Mouse (Mus musculus) lung, postnatal 14 days (tissue): ENCODE data around the gene Mapkap1.
"Not testable (repeated sequence)": the region's sequence is repeated elsewhere in the genome, so short reads cannot be mapped to it uniquely, and the experiment has no call there.

ENCODE experiments used
- DNase-seq: peaks from one replicate; pipeline ENCODE4 v3.0.0; 2021

Gene Mapkap1

DNA sequence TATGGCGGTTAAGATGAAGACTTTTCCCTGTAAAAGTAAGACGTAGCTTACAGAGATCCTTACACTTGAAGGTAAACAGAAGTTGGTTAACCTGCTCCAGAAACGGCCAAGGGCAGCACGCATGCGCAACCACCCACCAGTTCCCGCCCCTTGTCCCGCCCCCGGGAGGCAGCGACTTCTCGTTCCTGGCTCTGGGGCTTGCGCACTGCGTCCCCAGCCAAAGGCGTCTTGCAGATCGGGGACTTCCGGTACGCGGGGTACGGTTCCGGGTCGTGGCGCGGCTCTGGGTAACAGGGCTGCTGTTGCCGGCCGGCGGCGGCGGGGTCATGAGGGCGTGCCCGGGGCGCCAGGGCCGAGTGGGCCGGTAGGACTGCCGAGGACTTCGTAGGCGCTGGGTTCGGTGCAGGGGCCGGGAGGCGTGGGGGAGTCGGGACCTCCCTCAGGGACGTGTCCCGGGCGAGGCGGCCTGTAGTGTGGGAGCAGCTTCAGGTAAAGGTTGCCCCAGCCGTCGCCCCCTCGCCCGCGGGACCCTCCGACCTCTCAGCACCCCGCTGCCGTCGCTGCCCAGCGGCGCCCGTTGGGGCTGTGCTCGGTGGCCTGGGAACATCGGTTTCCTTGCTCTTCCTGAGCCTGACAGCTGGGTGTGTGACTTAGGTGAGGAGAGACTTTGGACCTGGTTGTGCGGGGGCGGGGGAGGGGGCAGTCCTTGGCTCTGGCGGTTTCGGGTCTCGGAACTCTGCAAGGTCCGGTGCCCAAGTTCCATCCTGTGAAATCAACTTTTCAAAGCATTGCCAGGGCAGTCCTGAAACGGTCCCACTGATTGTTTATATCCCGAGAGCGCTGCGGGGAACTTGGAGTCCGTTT is at the start of gene Mapkap1:
TSS of gene Mapkap1 (plus strand) at position 171 of the 864 bp plus-strand sequence.
- DNase-seq = peak; percentile 98

DNA sequence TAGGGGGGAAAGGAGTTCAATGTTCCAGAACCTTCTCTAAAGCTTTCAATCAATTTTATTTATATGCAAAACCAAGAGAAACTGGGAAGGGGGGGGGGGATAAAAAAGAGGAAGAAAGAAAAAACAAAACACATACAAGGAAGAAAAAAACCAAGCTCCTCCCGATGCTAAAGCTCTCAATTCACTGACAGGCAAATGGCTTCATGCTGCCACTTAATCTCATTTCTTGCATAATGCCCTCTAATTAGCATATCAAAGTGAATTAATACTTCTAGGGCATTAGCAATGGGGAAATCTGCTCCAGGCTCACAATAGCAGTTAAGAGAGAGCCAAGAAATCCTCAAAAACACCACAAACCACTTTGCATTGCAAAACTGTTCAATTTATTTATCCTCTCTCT is 42.9 kb upstream of the Mapkap1 start:
- no peak for DNase-seq

DNA sequence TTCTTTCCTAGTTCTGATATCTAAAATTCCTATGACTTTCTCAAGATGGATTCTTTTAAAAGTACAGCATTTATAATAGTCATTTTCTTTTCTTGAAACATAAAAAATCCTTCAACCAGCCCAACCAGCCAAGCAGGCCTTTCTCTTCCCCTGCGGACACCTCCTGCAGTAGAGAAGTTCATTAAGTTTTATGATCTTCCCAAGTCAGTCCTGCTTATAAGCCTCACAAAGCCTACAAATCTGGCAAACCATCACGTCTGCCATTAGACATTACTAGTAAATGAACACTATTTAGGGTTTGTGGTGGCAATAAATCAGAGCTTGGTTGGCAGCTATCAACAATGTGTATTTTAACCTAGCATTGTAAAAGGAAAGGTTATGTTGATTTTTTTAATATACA is 39.5 kb upstream of the Mapkap1 start:
- no peak for DNase-seq

DNA sequence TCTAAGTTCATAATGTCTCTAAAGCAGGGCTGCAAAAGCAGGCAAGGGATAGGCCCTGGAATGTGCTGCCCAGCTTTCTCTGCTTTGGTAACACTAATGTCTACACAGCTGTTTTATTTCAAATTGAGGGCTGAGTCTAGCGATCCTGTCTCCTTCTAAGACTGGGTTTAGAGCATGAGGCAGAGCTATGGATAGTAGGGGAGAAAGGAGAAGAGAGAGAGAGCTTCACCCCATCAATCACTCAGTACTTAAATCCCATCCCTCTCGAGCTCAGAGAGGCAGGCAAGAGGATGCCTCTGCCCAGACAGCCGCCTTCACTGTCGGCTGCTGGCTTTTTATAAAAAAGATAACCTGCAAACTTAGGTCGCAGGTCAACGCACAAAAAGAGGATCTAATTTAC is 38.2 kb upstream of the Mapkap1 start:
- DNase-seq = no peak

DNA sequence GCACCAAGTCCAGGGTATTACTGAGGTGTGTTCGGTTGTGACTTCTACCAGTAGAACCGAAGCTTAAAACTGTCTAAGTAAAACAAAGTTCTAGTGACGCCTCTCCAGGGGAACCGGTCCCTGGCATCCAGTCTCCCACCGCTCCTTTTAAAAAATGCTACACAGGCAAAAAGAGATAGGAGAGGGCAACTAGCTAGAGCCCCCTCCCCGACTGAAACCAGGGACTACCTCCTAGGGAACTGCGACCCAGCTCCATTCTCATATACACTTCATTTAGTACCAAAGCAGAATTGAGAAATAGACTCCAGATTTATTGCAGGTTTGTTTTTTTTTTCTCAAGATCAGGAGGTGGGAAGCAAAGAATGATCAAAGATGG is 36.2 kb upstream of the Mapkap1 start:
- no peak for DNase-seq

DNA sequence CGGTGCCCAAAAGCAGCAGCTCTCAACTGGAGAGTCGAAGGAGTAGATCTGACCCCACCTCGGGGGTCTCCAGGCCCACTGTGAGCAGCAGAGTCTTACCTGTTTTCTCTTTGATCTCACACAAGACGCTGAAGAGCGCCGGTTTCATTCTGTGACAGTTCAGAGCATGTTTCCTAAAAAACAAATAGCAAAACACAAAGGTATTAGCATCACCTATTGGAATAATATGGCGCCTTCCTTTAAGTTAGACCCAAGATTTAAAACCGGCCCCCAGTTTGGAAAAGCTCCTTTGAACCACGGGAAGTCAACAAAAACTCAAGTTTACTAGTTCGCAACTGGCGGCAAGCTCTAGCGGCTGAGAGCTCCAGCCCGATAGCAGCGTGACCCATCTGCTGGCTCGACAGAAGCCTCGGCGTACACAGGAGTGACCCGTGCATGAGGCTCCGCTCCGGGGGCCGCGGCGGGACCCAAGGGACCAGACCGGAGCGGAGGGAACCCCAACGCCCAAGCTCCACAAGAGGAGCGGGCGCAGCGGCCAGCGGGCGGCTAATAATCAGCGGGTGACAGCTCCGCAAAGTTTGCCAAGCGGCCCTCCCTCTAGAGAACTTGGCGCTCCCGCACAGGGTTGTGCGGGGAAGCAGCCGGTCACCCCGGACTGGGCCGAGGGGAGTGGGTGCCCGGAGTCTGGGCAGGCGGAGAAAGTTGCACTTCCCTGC is 35.7 kb upstream of the Mapkap1 start:
- peak; percentile 34 for DNase-seq

DNA sequence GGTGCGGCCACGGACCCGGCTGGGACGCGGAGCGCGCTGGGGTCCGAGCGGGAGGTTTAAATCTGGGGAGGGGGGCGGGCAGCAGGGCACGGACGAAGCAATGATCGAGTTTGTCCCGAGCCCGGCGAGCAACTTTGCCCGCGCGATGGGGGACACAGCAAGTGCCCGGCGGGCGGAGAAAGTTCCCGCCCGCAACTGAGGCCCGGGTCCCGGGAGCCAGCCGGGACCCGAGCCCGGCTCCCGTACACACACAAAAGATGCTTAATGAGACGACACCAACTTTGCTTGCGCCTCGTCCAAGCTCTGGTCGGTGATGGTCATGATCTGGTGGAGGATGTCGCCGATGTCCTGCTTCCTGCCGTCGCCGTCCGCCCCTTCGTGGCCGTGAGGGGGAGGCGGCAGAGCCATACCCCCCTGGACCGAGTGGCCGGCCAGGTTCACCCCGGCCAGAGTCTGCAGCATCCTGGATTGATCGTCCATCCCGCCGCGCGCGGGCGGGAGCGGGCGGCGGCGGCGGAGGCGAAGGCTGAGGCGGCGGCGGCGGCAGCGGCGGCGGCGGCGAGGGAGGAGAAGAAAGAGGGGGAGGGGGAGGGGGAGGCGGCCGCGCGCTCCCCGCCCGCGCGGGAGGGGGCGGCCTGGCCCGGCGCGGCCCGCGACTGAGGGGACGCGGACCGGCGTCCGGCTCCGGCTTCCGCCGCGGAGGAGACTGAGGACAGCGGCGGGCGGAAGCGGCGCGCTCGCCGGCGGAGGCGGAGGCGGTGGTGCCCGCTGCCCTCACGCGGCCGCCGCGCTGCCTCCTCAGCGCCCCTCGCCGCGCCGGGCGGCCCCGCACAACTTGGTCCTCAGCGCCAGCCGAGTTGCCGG is 34.9 kb upstream of the Mapkap1 start:
- DNase-seq = peak; percentile 60

DNA sequence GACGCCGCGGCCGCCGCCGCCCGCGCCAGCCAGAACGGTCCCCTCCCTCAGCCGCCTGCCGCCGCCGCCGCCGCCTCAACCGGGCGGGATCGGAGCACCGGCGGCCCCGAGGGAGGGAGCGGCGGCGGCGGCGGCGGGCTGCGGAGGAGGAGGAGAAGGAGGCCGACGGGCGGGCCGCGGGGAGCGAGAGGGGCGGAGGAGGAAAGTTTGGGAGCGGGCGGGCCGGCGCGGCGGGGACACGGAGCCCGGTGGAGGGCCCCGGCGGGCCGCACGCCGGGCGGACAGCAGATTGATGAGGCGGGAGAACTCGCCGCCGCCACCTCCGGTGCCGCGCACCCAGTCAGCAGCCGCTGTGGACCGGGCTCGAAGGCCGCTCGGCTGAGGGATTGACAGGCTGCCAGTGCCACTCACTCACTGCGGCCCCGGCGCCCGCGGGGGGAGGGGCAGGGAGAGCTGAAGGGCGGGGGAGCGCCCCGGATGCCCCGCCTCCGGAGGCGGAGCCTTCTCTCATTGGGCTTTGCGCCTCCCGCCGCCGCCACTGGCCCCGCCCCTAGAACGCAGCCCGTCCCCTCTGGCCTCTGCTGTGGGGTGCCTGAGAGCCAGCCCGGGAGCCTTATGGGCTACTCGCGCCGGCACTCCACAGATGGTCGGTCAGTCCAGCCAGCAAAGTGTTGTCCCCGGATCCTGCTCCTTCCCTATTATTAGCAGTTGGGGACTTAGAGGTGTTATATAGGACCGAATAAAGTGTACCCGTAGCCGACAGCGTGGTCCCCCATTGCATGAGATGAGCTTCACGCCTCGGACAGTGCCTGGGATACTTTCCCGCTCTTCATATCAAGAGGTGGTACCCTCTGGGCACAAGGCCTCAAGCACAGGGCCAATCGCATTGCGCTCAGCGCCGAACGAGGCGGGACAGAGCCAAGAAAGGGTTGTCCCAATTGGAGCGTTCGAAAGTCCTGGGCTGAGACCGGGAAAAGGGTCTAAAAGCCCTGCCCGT is 34.0 kb upstream of the Mapkap1 start, which contains the start of gene Pbx3:
TSS of gene Pbx3 (minus strand) at position 838 of the 997 bp plus-strand sequence.
- peak; percentile 98 for DNase-seq

DNA sequence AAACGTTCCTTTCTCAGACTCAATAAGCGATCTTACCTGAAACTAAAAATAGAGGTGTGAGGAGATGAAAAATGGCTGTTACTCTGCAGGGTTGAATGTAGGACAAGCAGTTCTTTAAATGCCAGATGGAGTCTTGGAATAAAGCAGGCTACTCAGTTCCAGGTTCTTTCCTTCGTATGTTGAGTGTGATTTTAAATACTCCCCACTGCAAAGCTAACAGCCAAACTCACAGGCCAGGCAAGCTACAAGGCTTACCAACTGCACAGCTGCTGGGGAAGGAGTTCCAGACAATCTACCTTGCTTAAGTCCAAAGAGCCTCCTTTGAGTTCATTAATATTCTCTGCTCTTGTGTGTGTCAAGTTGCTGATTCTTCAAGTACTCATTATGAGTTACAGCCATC is 32.7 kb upstream of the Mapkap1 start:
- no peak for DNase-seq

DNA sequence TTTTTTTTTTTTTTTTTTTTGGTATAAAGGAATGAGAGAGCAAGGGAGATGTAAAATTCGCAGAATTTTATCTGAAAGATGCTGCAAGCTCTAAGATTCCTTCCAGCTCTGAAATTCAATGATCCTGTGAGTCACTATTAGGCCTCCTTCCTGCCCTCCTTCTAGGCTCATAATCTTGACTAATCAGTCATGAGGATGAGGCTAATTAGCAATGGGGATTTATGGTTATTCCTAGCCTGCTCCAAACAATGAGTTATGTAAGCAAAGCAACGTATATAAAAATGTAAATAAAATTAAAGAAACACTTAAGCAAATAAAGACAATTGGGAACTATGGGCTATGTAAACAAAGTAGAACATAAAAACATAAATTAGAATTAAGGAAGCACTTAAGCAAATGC is 32.2 kb upstream of the Mapkap1 start:
- no peak for DNase-seq

DNA sequence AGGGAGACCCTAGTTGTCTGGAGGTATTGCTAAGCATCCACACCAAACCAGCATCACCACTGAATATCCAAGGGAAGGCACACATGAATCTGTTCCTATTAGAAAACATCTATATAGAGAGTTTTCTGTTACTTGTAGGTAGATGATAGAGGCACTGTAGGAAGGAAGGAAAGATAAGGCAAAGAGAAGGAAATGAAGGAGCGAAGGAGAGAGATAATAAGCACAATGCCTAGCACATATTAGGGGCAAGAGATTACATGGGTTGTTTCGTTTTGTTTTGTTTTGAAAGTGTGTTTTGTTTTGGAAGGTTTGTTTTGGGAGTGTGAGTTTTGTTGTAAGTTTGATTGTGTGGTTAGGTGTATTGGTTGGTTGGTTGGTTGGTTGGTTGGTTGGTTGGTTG is 27.6 kb upstream of the Mapkap1 start:
- no peak for DNase-seq

DNA sequence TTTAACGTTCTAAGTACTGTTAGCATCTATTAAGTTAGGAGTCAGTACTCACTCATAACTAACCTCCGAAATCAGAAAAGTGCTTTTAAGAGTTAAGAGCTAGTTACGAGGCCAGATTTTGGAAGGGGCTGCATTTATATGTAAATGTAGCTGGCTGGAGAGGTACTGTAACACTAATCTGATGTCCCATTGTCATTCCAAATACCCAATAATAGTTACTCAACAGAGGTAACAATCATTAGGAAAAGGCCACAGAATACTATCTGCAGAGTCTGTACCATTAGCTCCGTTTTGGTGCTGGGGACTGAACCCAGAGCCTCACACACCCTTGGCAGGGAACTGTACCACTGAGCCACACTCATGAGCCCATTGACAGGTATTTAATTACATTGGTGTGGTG is 7.0 kb upstream of the Mapkap1 start:
- no peak for DNase-seq

DNA sequence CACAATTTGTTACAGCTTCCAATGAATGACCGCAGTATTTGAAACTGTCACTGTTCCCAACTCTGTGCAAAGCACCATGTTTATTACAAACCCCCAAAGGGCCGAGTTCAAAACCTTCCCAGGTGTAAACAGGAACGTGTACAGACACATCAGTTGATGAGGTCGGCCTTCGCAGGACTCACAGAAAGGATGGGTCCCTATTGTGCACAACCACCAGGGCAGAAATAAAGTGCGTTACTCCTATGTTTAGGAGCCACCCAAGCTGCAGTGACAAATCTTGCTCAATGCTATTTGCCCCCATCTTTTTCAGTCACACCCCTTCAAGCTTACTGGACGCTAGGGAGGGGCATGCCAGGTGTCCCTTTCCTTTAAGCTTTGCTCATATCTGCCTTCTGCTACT is 1.0 kb downstream of the Mapkap1 start:
- no peak for DNase-seq

DNA sequence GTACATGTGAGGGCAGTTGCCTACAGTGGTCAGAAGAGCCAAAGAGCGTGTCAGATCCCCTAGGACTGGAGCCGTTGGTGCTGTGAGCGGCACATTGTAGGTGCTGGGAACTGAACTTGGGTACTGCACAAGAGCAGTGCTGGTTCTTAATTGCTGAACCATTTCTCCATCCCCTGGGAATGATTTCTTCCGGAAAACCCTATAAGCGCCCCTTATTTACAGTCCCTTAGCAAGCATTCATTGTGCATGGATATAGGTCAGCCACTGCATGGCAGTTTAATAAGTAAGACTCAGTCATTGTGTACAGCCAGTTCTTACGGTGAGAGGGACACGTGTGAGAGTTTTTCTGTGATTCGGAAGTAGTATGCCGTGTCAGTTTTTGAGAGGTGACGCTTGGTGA is 1.8 kb downstream of the Mapkap1 start:
- no peak for DNase-seq

DNA sequence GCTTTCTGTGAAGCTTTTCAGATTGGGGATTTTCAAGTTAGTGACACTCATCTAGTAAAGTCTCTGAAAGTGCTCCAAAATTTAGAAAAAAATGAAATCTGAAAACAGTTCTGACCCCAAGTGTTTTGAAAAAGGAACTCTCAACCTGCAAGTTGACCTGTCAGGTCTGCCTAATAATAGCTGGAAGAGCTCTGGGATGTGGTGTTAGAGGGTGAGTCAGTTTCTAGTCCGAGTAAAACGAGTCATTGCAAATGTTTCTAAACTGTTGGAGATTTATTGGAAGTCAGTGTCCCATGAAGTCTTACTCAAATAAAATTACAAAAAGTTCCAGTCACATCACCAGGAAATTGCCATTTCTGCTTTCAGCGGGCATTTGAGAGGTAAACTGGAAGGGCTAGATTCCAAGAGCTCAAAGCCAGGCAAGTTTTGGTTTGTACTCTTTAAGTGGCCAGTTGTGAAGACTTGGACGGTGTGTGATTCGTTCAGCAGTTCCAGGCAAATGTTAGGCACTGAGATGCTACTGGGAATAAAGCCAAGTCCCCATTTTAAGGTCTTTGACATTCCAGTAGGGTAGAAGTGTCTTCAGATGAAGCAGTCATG is 3.3 kb downstream of the Mapkap1 start:
- DNase-seq = no peak

DNA sequence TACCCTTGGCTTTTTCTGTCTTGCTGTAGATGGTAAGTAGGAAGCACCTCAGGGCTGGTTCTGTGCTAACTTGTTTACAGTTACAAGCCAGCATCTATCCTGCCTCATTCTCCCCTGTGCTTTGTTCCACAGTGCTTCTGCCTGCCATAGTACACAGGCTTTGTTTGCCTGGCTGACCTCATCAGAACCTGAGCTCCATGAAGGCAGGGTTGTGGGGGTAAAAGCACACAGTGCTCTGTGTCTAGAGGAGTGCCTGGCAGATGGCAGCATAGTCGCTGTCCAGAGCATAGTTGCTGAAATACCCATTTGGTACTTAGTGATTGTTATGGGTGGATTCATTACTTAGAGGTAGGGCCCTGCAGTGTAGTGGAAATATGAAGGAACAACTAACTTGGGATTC is 13.7 kb downstream of the Mapkap1 start:
- no peak for DNase-seq

DNA sequence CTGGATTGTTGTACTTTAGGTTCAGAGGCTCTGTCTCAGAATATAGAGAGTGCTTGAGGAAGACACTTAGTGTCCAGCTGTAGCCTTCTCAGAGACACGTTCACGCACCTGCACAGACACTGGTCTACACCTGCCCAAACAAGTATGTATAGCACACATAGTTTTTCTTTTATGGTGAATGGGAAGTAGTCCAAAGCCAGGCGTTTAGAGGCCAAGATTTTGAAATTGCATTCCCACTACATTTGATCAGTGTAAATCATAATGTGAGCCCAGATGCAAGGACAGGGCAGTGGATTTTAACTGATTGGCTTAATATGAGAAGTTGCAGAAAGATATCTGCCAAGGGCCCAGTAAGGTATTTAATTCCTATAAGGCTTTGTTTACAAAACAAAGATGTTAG is 17.6 kb downstream of the Mapkap1 start:
- DNase-seq = no peak

DNA sequence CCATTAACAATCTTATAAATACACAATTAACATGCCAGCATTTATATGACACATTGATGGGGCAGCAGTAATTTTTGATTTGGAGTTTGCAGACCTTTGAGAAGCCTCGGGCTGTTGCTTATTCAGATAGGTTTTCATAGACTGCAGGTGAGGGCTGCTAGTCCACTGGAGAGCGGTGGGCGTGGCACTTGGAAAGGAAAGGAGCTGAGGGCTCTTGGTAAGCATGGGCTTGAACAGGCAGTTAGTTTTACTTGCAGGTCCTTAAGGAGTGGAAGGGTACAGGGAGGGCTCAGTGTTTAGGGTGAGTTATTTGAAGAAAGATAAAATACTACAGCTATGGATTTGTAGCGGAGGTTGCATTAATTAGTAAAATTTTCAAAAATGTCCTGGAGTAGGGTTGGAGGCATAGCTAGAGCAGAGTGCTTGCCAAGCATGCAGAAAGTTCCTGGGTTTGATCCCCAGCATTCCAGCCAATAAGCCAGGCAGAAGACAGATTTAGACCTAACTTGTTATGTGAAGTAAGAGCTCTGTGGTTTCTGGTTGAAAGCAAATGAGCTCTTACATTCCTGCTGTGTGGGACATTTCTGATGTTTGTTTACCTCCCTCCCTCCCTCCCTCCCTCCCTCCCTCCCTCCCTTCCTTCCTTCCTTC is 19.1 kb downstream of the Mapkap1 start:
- peak; percentile 30 for DNase-seq

DNA sequence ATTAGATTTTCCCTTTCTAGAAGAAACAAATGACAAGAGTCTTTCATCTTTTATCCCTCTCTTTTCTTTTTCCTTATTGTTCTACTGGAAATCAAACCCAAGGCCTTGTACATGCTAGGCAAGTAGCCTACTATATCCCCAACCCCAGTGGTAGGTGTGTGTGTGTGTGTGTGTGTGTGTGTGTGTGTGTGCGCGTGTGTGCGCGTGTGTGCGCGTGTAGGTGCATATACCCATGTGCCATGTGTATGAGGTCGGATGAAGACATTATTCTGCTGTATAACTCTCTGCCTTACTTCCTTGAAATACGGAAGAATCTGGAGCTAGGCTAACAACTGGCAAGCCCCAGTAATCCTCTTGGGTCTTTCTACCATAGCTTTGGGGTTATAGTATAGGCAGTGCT is 24.1 kb downstream of the Mapkap1 start:
- no peak for DNase-seq

DNA sequence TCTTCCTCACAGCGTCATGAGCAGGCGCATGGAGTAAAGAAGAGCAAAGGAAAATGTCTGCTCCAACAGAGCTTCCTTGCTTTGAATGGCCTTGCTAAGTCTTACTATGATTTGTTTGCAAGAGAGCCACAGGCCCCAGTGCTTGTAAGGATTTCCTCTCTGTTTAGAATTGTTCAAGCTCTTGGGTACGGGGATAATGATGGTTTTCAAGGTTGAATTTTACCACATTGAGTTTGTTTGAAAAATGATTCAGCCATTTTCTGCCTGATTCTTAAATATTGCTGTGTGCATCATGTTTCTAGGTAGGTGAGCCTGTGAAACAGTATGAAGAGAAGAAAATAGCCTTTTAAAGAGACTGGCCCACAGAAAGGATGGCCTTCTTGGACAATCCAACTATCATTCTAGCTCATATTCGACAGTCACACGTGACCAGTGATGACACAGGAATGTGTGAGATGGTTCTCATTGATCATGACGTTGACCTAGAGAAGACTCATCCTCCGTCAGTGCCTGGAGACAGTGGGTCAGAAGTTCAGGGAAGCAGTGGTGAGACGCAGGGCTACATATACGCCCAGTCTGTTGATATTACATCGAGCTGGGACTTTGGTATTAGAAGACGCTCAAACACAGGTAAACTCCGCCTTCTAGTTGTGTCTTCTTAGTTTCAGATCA is 25.3 kb downstream of the Mapkap1 start:
- no peak for DNase-seq

DNA sequence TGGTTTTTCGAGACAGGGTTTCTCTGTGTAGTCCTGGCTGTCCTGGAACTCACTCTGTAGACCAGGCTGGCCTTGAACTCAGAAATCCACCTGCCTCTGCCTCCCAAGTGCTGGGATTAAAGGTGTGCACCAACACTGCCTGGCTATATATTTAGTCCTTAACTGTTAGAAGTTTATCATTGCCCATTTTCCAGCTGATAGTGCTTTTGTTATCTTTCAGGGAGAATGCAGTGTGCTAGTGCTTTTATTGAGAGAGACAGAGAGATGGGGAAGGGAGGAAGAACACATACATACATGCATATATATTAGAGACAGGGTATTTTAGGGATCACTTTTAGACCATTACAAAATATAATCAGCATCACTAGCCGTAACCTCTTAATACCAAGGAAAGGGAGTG is 26.3 kb downstream of the Mapkap1 start:
- DNase-seq = not testable (repeated sequence)
